Mouse (Mus musculus): Measurements from ENCODE around the gene Pank4.
A peak's percentile ranks its signal among the peaks of the same experiment; 100 is the strongest.

Gene Pank4

DNA sequence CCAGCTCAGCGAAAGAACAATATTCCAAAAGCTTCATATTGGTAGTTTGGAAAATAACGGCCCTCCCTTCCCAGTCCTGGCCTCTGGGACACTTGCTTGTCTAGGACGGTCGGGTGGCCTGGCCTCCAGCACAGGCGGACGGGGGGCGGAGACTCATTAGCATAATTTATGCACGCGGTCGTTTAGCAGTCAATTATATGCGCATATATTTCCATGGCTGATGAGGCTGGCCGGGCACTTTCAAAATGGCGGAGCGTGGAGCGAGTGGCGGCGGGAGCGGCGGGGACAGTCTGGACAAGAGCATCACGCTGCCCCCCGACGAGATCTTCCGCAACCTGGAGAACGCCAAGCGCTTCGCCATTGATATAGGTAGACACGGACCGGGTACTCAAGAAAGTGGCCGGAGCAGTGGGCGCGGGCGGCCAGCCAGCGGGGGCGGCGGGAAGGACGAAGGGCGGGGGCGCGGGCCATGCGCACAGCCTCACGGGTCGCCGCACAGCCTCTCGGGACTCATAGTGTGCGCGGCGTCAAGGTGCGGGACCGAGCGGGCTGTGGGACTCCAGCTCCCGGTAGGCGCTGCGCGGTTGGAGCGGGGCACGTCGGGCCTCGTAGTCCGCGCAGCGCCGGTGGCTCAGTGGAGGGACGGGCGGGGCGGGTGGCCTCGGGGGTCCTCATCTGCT lies at the start of gene Pank4:
Gene Pank4, plus strand, starts transcription at position 223 of the 680 bp plus-strand sequence.
- peak; percentile 88 for DNase-seq (ENCODE audit: low read depth, low spot score)

DNA sequence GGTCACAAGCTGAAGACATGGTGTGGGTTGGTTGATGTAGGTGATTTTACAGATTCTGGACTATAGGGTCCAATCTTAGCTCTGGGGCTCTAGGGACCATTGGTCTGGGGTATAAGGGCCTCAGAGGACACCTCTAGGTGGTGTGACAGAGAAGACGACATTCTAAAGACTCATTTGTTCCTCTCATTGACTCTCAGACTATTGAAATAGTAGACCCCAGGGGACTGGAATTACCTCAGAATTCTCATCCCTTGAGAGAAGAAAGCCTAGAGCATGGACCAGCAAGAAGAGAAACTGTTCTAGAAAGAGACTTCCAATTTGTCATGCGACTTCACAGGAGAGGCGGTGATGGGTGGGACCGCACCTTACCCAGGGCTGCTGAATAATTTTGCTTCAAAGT lies 49.7 kb upstream of the Pank4 start:
- DNase-seq (ENCODE audit: low read depth, low spot score) = no peak

DNA sequence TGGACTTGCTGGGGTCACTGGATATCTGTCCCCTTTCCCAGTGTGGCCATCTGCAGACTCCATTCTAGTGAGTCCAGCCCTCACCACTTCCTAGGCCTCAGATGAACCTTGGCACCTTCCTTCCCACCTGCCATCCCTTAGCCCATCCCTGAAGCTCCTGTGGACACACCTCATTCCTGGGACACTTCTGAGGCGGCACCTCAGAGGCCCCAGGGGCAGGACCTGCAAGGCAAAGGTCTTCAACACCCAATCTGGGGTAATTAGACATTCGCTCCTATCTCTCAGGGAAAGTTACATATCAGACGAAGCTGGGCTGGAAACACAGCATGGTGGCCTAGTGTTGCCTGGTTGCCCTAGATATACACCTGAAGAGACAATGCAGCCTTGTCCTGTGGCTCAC lies 49.2 kb upstream of the Pank4 start:
- DNase-seq (ENCODE audit: low read depth, low spot score) = no peak

GRCm38 (mm10) chr4:154915286-154915685 lies 48.6 kb upstream of the Pank4 start:
- DNase-seq (ENCODE audit: low read depth, low spot score) = no peak

GRCm38 (mm10) chr4:154916662-154917061 lies 47.3 kb upstream of the Pank4 start:
- DNase-seq (ENCODE audit: low read depth, low spot score) = no peak

DNA sequence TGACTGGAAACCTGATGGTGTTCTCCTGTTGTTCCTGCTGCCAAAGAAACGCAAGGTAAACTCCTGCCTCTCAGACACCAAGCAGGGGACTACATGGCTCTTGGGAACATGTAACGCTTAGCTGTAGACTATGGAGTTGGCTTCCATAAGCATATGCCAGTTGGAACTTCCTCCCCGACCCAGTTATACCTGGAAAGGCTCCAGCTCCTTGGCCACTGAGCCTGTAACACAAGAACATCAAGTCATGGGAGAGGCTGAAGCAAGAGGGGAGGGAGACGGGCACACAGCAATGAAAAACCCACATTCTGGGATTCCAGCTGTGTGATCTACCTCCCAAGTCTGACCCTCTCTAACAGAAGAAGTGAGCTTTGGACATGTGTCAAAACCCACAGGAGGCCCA lies 41.6 kb upstream of the Pank4 start:
- DNase-seq (ENCODE audit: low read depth, low spot score) = no peak

- DNase-seq (ENCODE audit: low read depth, low spot score) = no peak
Measured at GRCm38 (mm10) chr4:154922931-154923330, 41.0 kb upstream of the Pank4 start.

DNA sequence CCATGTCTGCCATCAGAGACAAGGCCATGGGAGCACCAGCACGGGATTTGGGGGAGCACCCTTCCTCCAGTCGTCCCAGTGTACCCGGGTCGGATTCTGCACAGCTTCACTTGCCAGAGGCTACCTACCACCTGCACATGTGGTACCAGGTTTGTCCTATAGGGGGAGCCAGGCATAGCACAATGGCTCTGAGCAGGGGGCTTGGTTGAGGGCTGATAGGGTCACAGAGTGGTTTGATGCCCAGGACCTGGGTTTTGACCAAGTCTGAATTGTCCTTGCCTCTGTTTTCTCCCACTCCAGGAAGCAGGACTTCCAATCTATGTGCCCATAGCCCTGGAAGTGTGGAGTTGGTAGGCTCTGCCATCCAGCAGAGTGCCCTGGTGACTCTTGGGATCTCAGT lies 38.5 kb upstream of the Pank4 start:
- DNase-seq (ENCODE audit: low read depth, low spot score) = no peak

DNA sequence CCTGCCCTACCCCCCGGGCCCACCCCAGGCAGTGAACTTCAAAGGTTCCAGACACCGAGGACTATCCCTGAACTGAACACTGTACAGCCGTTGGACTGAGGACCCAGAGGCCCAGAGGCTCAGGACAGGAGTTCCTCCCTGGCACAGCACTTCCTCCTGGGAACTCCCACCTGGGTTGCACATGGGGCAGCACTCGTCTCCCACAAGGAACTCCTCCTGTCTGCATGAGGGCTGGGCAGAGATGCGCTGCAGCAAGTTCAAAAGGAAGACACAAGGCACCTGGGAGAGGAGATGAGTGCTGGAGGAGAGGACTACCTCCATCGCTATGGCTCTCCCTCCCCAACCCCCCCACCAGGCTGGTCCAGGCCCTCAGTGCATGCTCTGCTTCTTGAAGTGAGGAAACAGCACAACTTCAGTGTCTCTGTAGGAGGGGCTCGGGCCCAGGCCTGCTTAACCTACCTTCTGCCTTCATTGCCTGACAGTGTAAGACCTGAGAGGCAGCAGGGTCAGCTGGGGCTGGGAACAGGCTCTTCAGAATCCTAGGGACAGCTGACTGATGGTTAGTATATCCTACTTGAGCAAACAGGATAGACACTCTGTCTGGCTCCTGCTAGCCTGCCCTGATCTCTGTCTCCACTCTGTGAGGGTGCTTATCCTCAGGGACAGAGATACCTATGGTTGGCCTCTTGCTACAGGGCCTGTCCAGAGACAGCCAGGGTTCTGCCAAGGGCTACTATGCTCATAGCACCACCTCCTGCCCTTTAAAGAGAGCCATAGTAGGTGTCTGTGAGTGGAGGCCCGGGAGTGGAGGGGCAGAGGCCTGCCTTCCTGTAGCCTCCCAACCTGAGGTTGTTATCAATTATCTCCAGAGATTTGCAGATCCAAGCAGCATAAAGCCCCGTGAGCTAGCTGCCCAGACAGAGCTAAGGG lies 36.7 kb upstream of the Pank4 start:
- no peak for DNase-seq (ENCODE audit: low read depth, low spot score)

DNA sequence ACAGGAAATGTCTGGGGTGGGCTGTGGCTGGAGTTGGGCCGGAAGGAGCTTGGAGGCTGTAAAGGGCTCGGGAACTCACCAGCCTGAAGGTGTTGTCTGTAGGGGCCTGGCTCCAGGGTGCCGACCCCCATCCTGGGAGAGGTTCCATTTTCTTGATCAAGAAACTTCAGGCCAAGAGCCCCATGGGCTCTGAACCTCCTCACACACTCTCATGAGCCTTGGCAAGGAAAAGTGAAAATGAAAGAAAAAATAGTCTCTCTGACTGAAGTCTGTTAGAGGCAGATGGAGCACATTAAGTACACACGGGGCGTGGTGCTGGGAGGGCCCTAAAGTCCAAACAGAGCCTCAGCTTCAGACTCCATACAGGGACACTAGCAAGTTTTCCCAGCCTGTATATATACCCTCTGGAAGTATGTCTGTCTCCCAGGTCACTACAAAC lies 36.0 kb upstream of the Pank4 start:
- no peak for DNase-seq (ENCODE audit: low read depth, low spot score)

DNA sequence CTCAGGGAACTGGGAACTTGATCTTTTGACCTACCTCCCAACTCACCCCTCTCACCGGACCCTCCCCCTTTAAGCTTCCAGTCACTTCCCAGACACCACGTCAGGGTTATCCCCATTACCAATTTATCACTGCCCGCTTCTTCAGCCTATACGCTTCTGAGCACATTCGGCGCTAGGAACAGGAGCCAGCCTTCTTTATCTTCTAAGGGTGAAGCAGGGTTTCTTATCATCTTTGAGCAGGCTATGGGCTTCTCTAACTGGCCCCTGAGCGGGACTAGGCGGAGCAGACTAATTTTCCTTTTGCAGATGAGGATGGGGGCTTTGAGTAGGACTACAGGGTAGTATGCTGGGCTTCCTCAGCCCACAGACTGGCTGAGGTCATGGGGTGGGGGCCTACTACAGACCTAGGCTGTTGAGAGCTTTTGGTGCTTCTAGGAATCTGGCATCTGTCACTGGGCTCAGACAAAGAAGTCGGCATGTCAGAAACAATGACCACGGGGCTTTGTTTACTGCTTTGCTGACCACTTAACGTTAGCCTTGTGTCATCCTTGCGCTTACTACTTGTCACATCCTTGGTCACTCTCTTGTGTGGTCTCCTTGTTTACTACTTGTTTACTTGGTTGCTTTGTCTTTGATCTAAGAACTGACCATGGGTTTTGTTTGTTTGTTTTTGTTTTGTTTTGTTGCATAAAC lies 35.4 kb upstream of the Pank4 start, which contains the start of gene Tnfrsf14:
Gene Tnfrsf14, minus strand, starts transcription at position 169 of the 693 bp plus-strand sequence.
- DNase-seq (ENCODE audit: low read depth, low spot score) = no peak

DNA sequence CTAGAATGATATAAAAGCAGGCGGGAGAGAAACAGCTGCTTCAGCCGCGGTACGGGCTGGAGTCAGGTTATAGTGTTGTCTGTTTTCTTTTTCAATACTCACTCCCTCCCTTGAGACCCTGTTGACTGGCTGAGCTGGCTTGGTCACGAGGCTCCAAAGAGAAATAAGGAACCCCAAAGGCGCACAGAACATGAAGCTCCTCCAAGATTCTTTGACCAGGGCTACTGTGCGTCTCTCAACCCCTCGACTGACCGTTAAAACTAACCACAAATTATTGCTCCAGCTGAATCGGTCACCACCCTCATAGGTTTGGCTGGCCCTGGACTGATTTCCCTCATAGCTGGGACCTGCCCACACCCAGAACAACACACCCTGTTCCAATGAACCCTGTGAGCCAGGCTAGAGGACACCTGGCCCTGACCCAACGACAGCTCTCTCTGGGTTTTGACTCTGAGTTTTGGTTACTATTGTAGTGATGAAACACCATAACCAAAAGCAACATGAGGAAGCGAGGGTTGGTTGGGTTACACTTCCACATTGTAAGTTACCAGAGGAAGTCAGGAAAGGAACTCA lies 34.7 kb upstream of the Pank4 start:
- DNase-seq (ENCODE audit: low read depth, low spot score) = no peak

DNA sequence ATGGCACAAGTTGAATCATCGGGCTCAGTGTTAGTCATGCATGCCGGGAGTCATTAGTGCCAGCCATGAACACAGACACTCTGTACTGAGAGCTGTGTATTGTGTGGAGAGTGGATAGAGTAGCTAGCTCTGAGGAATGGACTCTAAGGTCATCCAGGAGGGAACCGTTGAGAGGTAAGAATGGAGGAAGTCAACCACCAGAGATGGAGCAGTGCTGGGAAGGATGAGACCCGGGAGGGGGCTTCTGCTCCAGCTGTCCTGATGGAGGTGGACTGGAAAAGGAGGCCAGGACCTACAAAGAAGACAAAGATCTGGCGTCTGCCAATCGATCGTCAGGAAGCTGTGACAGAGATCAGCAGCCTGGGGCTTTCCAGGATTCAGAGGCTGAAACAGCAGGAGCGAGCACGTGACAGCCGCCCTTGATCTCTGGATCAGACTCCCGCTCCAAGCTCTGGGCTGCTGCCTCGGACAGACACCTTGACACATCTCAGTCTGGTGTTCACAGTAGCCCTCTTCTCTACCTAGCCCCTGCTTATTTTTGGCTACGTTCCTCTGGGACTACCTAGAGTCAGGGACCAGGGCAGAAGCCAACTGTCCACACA lies 30.5 kb upstream of the Pank4 start:
- no peak for DNase-seq (ENCODE audit: low read depth, low spot score)

DNA sequence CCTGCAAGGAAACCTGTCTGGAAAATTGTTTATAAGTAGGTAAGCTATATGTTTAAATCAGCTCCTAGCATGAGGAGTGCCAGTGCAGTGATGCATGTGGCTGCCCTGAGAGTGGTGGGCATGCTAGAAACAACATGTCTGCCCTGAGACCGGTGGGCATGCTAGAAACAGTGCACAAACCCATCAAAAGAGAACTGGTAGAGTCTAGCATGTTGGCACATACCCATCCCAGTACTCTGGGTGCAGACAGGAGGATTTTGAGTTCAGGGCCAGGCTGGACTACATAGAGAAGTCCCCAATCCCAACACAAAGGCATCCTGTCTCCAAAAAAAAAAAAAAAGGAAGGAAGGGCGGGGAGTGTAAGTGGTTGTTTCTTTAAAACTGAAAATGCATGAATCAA lies 29.1 kb upstream of the Pank4 start:
- DNase-seq (ENCODE audit: low read depth, low spot score) = no peak

DNA sequence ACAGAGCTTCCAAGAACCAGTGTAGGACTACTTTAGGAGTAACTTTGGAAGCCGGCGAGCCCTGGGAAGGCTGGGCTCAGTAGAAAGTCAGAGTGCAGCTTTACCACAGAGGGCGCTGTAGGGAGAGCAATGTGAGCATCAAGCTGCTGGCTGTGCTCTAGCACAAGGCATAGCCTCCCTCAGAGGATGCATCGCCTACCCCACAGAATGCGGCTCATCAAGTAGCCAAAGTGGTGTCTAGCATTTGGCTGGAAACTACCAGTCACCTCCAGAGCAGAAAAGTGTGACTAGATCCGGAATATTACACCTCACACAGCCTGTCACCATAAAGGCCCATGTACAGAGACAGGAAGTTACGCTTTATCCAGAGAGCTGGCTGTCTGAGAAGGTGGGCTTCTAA lies 28.1 kb upstream of the Pank4 start:
- no peak for DNase-seq (ENCODE audit: low read depth, low spot score)

- no peak for DNase-seq (ENCODE audit: low read depth, low spot score)
Measured at GRCm38 (mm10) chr4:154936542-154937255, 27.2 kb upstream of the Pank4 start.

DNA sequence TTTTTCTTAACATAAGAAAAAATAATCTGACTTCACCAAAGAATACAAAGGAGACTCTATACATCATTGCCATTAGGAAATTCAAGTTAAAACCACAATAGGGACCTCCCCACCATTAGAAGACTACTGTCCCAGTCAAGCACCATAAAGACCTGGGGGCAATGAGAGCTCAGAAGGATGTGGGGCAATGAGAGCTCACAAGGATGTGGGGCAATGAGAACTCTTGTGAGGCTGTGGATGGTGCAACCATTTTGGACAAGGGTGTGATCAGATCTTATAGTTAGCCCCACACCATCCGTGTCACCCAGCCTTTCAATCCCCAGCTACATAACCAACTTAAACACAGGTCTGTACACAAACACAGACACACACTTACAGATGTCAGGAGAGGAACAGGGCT lies 26.2 kb upstream of the Pank4 start:
- no peak for DNase-seq (ENCODE audit: low read depth, low spot score)

DNA sequence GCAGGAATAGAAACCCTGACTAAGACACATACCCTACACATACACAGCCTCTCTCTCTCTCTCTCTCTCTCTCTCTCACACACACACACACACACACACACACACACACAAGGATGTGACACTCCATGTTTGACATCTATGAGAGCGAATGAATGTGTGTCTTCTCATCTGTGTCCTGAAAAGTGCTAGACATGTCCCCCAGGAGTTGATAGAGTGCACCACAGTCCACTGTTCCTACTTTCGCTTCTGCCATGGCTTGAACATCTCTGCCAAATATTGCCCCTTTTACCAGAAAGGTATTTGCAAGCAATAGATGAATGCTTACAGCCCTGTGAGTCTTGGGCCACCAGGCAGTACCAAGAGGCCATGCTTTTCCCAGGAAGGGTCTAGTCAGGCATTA lies 23.8 kb upstream of the Pank4 start:
- DNase-seq (ENCODE audit: low read depth, low spot score) = no peak

GRCm38 (mm10) chr4:154941831-154942230 lies 22.1 kb upstream of the Pank4 start:
- no peak for DNase-seq (ENCODE audit: low read depth, low spot score)

DNA sequence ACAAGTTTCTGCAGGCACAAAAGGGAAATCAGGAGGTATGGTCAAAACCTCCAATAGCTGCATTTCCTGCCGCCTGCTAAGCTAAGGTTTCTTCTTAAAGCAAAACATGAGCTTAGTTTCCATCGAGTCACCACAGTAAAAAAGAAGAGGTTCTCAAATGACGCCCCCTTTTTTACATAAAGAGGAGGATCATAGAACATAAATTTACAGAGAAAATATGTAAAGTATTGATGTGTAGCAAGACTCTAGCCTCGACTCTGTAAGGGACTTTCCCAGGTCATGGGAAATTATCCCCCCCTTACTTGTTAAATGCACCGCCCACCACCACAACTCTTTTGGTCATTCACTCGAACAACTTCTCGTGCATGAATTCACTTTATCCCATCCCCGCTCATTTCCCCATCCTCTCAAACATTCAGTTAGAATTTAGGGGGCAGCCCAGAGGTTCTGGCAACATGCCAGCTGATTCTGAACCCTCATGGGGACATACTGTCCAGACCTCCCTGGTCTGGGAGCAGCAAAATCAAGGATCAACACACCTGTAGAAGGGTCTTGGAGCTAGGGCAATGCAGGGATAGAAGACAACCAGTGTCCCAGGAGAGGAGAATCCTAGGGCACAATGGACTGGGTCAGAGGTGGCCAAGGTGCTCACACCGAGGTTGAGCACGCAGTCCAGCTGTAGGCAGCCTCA lies 21.1 kb upstream of the Pank4 start:
- DNase-seq (ENCODE audit: low read depth, low spot score) = no peak

Data from telencephalon, adult 2 months (tissue).